Mouse (Mus musculus): Measurements from ENCODE around the gene Adam15.

The Adam15 gene

GRCm38 (mm10) chr3:89325882-89326281, 23.9 kb downstream of the Adam15 start:
- in situ Hi-C loops (cut with MboI, MseI): no loop called here

DNA sequence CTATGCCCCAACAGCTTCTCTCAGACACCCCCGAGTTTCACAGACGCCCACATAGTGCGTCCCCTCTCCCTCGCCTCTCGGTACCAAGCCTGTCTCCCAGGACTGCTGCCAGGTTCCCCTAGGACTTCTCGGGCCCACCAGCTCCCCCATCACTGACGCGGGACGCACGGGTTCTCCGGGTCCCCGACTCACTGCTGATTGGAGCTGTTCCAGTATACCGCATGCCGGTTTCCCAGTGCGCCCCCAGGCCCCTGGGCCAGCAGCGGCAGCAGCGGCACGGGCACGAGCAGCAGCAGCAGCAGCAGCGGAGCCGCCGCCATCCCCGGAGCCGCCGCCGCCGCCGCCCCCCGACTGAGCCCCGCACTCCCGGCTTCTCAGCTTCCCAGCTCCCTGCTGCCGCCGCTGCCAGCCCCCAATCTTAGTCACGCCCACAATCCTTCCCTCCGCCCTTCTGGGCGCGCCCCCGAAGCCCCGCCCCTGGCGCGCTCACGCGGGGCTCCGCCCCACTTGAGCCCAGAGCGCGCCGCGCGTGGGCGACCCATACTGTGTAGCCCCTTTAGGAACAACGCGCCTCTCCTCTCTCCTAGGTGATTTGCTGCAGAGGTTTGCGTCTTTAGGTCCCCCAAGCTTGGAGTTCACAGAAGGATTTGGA, 27.2 kb downstream of the Adam15 start, which contains the start of gene Efna3:
Gene Efna3 (minus strand): TSS at position 452 of the 652 bp plus-strand sequence.
- in situ Hi-C loops (cut with MboI, MseI): no loop called here

DNA sequence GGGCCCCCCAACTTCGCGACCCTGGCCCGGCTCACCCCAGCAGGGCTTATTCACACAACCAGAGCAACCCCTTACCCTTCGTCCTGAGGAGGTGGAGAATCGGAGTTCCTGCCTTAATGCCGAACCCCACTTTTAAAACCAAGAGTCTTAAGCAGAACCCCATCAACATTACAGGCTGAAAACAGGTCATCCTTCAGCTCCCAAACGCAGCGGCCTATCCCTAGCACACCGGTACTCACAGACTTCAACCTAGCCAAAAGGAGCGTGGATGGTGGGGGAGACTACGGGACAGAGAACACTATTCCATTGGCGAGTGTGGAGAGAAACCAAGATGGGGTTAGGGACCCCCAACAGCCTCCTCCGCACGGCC, 27.7 kb downstream of the Adam15 start:
- in situ Hi-C loops (cut with MboI, MseI): no loop called here

- in situ Hi-C loops (cut with MboI, MseI): no loop called here
Observed at GRCm38 (mm10) chr3:89321183-89322130, 28.3 kb downstream of the Adam15 start.

- in situ Hi-C loops (cut with MboI, MseI): no loop called here
Observed at GRCm38 (mm10) chr3:89320581-89321182, 29.1 kb downstream of the Adam15 start.

DNA sequence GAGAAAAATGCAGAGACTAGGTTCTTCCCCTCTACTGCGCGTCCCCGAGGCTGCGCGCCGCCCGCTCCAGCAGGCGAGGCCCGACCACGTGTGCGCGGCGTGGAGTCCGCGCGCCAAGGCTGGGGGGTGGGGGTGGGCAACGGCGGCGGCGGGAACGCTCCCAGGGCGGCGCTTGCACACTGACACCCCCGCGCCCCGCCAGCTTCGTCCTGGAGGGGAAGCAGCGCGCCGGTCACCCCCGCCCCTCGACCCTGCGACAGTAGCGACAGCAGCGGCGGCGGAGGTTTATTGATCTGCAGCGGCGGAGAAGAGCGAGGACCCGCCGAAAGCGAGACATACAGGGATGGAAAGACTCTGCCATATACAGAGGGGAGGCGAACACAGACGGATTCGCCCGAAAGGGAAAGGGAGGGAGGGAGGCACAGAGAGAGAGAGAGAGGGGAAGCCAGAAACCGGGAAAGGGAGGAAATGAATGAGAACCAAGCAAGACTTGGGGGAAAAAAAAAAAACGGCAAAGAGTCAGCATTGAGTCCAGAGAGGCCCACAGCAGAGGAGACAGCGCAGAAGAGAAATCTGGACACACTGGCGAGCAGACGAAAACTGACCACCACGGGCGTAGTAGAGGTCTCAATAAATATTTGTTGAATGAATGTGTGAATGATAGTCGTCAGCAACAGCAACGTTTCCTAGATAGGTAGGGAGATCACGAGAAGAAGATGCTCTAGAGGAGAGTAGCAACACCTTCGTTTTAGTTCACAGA, 30.0 kb downstream of the Adam15 start:
- in situ Hi-C loops (cut with MboI, MseI): loop anchor here (5.0 kb wide), 1 partner anchor 163 kb away; no protein-coding TSS in a partner anchor

DNA sequence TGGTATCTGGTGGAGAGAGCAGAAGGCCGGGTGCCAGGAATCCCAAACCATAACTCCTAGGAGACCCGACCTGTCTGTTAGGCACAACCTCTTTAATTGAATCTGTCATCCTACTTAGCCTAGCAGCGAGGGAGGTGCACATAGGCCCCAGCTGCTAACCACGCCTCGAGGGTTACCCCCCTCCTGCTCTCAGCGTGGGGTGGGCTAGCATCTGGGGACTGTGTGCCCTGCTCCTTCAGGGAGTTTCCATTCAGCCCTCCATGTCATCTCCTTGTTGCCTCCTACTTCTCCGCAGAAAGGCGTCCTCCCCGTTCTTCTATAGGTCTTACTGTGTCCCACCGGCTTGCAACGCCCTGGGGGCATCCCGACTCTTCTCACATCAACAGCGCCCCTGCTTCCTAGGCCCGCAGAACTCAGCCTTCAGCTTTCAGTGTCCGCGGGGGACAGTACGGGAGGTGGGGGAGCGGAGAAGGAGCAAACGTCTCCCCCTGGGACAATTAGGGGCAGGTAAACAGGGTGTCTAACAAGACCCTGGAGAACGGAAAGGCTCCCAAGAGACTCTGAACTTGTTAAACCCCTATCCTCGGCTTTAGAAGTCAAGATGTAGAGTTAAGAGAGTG, 30.7 kb downstream of the Adam15 start:
- in situ Hi-C loops (cut with MboI, MseI): loop anchor here (5.0 kb wide), 1 partner anchor 163 kb away; no protein-coding TSS in a partner anchor

- in situ Hi-C loops (cut with MboI, MseI): loop anchor here (5.0 kb wide), 1 partner anchor 164 kb away; no protein-coding TSS in a partner anchor
Observed at GRCm38 (mm10) chr3:89318316-89318715, 31.5 kb downstream of the Adam15 start.

- in situ Hi-C loops (cut with MboI, MseI): loop anchor here (5.0 kb wide), 1 partner anchor 165 kb away; no protein-coding TSS in a partner anchor
Observed at GRCm38 (mm10) chr3:89317246-89317645, 32.5 kb downstream of the Adam15 start.

GRCm38 (mm10) chr3:89316833-89317232, 33.0 kb downstream of the Adam15 start:
- in situ Hi-C loops (cut with MboI, MseI): loop anchor here (5.0 kb wide), 1 partner anchor 165 kb away; no protein-coding TSS in a partner anchor

DNA sequence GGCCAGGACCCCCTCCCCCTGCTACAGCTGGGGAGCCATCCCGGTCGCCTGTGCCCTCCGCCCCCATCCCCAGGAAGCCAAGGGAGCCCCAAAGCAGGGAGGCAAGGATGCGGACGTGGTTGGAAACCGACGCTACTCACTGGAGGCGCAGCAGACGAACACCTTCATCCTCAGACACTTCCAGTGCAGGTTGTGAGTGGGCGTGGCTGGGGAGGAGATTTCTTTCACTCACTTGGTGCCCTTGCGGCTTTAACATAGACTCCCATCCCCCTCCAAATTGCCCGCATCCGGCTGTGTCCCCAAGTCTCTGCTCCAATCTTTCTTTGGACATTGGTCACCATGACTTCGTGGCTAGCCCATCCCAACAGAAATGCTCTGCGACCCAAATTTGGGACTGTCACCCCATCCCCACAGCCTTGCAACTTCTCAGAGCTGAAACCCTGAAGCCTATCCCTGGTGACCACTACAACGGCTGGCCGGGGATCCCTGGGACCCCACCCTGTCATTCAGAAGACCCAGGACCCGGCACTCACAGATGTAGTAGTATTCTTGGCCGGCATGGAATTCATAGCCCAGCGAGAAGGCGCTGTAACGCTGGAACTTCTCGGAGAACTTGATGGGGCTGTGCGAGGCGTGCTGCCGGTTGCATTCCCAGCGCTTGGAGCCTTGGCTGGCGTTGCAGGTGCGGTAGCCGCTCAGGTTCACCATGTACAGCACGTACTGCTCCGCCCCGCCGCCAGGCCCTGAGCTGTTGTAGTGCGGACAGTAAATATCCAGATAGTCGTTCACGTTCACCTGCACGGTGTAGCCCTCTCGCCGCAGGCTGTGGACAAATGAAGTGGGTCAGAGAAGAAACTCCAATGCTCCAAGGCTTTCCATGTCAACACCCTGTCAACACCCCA, 33.6 kb downstream of the Adam15 start:
- in situ Hi-C loops (cut with MboI, MseI): loop anchor here (5.0 kb wide), 1 partner anchor 166 kb away; no protein-coding TSS in a partner anchor

GRCm38 (mm10) chr3:89315195-89315929, 34.4 kb downstream of the Adam15 start:
- in situ Hi-C loops (cut with MboI, MseI): loop anchor here (5.0 kb wide), 1 partner anchor 167 kb away; no protein-coding TSS in a partner anchor

DNA sequence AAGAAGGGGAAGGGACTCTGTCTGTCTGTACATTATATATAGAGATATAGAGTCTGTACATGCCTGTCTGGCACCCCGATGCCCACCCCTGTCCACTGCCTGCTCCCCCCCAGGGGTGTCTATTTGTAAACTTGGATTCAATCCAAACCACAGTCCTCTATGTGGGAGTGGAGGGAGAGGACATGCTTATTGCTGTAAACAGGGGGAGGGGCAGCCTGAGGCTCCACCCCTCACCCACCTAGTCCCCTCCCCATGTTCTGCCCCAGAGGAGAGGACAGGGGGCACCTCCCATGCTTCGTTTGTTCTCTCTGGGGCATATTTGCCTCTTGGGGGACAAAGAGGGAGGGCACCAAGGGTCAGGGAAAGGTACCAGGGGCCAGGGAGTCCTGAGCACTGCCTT, 35.0 kb downstream of the Adam15 start:
- in situ Hi-C loops (cut with MboI, MseI): loop anchor here (5.0 kb wide), 1 partner anchor 168 kb away; no protein-coding TSS in a partner anchor

- in situ Hi-C loops (cut with MboI, MseI): no loop called here
Observed at GRCm38 (mm10) chr3:89314340-89314739, 35.5 kb downstream of the Adam15 start.

DNA sequence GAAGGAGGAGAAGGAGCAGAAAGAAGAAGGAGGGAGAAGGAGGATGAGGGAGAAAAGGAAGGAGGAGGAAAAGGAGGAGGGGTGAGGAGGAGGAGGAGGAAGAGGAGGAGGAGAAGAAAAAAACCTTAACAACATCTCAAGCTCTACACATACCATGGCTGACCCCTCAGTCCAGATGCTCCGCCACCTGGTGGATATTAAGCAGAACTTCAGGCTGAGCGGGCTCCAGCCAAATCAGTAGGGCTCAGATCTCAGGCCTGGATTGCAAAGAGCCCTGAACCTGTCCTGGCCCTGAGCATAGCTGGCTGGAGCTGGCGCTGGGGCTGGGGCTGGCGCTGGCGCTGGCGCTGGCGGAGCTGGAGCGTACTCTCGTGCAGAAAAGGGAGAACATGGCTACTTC, 41.7 kb downstream of the Adam15 start:
- in situ Hi-C loops (cut with MboI, MseI): no loop called here

GRCm38 (mm10) chr3:89305551-89306325, 44.1 kb downstream of the Adam15 start:
- in situ Hi-C loops (cut with MboI, MseI): no loop called here

DNA sequence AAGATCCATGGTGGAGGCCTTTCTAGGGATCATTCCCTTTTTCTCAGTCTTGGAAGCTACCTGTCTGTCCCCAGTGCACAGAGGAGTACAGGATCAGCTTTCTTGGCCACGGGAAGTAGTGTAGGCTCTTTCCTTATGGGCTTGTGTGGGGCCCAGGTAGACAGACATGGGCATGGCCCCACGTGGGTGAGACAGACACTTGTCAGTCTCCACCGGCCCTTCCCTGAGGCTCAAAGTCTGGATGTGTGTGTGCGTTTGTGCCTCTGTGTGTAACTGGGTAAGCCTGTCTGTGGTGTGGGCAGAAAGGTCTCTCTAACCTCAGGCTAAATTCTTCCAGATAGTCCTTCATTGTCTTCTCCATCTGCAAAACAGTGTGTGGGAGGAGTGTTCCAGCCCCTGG, 44.7 kb downstream of the Adam15 start:
- in situ Hi-C loops (cut with MboI, MseI): no loop called here

DNA sequence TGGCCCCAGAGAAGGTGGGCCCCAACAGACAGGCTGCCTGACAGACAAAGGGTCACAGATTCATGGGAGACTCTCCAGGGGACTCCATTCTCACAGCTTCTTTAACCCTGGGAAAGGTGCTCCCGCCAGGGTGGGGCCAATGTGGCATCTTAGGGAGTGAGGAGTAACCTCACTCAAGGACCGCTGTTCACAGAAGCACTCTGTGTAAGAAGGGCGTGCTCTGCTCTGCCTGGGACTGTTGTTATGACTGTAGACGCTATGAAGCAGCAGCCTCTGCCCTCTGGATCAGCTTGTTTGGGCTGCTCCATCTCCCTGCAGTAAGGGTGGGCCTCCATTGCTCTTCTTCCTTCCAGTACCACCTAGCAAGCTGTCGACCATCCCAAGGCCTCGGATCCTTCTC, 45.4 kb downstream of the Adam15 start:
- in situ Hi-C loops (cut with MboI, MseI): no loop called here

All from regulatory T cell (primary cell).